Mouse (Mus musculus) thymus, adult 2 months (tissue): ENCODE data around the gene Vmn1r215. TPM values are rescaled to one million over a fixed set of nuclear protein-coding genes. Genes with fewer than 3 reads are reported as not detected.

Experiments
- DNase-seq: peaks from one replicate; pipeline ENCODE4 v3.0.0; 2021
- H3K27ac ChIP-seq: fragments of 200-500 bp; 2 replicates; pipeline ENCODE4 v1.5.1; 2012; ENCODE audit warnings: low read length, control low read depth; ENCODE audit not compliant: control insufficient read depth, insufficient read depth
- H3K27me3 ChIP-seq: fragments of 200-500 bp; 2 replicates; pipeline ENCODE4 v1.6.1; 2012; ENCODE audit warnings: mild to moderate bottlenecking, low read length, moderate library complexity, mixed read lengths; ENCODE audit not compliant: control insufficient read depth, insufficient read depth
- H3K36me3 ChIP-seq: fragments of 200-500 bp; 2 replicates; pipeline ENCODE4 v1.6.1; 2012; ENCODE audit warnings: mild to moderate bottlenecking, low read length, moderate library complexity; ENCODE audit not compliant: control insufficient read depth, insufficient read depth
- H3K4me1 ChIP-seq: fragments of 200-500 bp; replicated peaks from 2 replicates; pipeline ENCODE4 v1.6.1; 2012; ENCODE audit warnings: low read length; ENCODE audit not compliant: control insufficient read depth, insufficient read depth
- H3K4me3 ChIP-seq: fragments of 200-500 bp; 2 replicates; pipeline ENCODE4 v1.5.1; 2012; ENCODE audit warnings: mild to moderate bottlenecking, low read length, control low read depth, moderate library complexity; ENCODE audit not compliant: control insufficient read depth, insufficient read depth
- CTCF ChIP-seq: fragments of 200-500 bp; IDR thresholded peaks from 2 replicates; pipeline ENCODE4 v1.5.1; 2012; ENCODE audit warnings: mild to moderate bottlenecking, control low read depth, low read length, moderate library complexity, borderline replicate concordance; ENCODE audit not compliant: control insufficient read depth, poor library complexity, insufficient read depth; ENCODE audit errors: extremely low read depth
- POLR2A ChIP-seq: fragments of 200-500 bp; IDR thresholded peaks from 2 replicates; pipeline ENCODE4 v1.6.1; 2012; ENCODE audit warnings: mild to moderate bottlenecking, low read length, control low read depth, moderate library complexity; ENCODE audit not compliant: control insufficient read depth, poor library complexity, insufficient read depth; ENCODE audit errors: extremely low read depth
- WGBS: fragments of 180-500 bp; shearing (Covaris S2); methylation state at CpG from one replicate; pipeline ENCODE4 v1.1.7; 2018; 5-methylcytosine and 5-hydroxymethylcytosine counted together
- polyA plus RNA-seq: library from polyadenylated mRNA; depleted of rRNA; stranded (reverse); fragments of >200 nt; gene quantifications from 2 replicates; pipeline ENCODE4 v1.2.3, GENCODE M21; 2012; rRNA removed

Gene Vmn1r215
- polyA plus RNA-seq, 1 experiment, result not detected

DNA sequence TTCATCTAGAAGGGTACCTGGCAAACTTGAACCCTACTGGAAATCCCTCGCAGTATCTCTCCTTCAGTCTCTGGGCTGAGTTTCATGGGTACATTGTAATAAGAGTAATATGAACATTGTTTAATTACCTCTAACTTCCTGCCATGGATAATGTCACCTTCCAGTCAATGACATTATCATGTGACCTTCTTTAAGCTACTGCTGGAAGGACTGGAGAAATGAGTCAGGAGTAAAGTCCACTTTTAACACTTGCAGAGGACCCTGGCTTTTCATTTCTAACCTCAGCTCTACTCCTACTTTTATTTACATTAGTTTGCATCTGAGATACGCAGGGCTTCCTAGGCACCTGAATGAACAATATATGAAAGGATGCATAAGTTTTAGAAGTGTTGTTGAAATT is 52.8 kb downstream of the Vmn1r215 start:
- Histone ChIP-seq H3K27ac (no peak overlapping the region), H3K4me3 (no peak overlapping the region), H3K36me3 (no peaks in the 10 kb centered on the region), H3K4me1 (no peaks in the 10 kb centered on the region), H3K27me3 (no peaks in the 10 kb centered on the region)
- DNase-seq, result no peak
- 93% methylated on average over 2 of the region's 2 CpGs for WGBS
- TF ChIP-seq CTCF (no peak), POLR2A (no peak)

Other genes with a start within 250 kb of the Vmn1r215 start
- gene Vmn1r210, start 236.7 kb upstream of the Vmn1r215 start, polyA plus RNA-seq, result not detected in 2 replicates
- gene Vmn1r211, start 210.5 kb upstream of the Vmn1r215 start, polyA plus RNA-seq, result not detected in 2 replicates
- gene Vmn1r212, start 183.8 kb upstream of the Vmn1r215 start, polyA plus RNA-seq, result not detected in 2 replicates
- not detected in 2 replicates for gene Vmn1r213, start 60.4 kb upstream of the Vmn1r215 start, polyA plus RNA-seq
- gene Vmn1r214, start 37.6 kb upstream of the Vmn1r215 start, polyA plus RNA-seq, result not detected in 2 replicates
- gene Vmn1r217, start 50.2 kb downstream of the Vmn1r215 start, polyA plus RNA-seq, result not detected in 2 replicates
- gene Vmn1r218, start 65.1 kb downstream of the Vmn1r215 start, polyA plus RNA-seq, result not detected in 2 replicates
- gene Vmn1r219, start 91.3 kb downstream of the Vmn1r215 start, polyA plus RNA-seq, result not detected in 2 replicates
- 0.12 TPM in 1 of 2 replicates, not detected in the other for gene Vmn1r220, start 120.0 kb downstream of the Vmn1r215 start, polyA plus RNA-seq
- gene Vmn1r221, start 146.1 kb downstream of the Vmn1r215 start, polyA plus RNA-seq, result not detected in 2 replicates
- gene Vmn1r222, start 167.9 kb downstream of the Vmn1r215 start, polyA plus RNA-seq, result not detected in 2 replicates
- not detected in 2 replicates for gene Vmn1r223, start 179.1 kb downstream of the Vmn1r215 start, polyA plus RNA-seq